Comparison of ENCODE assay signal across 14 mouse cellular contexts in genomic region chr14:20162686-20163085, GRCm38 (mm10). TPM values are rescaled to one million over a fixed set of nuclear protein-coding genes. Genes with fewer than 3 reads are reported as not detected.
DNase-seq lines count a peak whose midpoint lies in the region; ATAC-seq and TF ChIP-seq lines count a peak whose summit lies in the region.
"Had no signal": no experiment of that assay in that cellular context is flagged by ENCODE, and none has a peak within 500 bp of the region (broad histone marks: within the 10 kb centered on the region; RNA-seq: fewer than 3 reads in every experiment).

No protein-coding gene starts in this region.

- DNase-seq in adrenal gland, adult 2 months, result peak; percentile 25
- no peak for DNase-seq in adrenal gland, adult 8-10 months
- peak; percentile 66 for DNase-seq in kidney, adult 11 months
- peak; percentile 16 to 43 for DNase-seq in gastrocnemius, adult 8-10 months (ENCODE audit: low spot score in 2 of 2)
- DNase-seq in liver, postnatal 0 days, result peak; percentile 24
- no peak for DNase-seq in cerebellum, adult 9-10 months
- DNase-seq in ovary, postnatal 36 days (ENCODE audit: low spot score), result no peak
- DNase-seq: cerebellum, postnatal 36 days had no signal

- H3K9me3 ChIP-seq in kidney, embryonic 14.5 days (ENCODE audit: control insufficient read depth, low read length), result no peaks in the 10 kb centered on the region
- no peaks in the 10 kb centered on the region for H3K9me3 ChIP-seq in liver, postnatal 0 days (ENCODE audit: low read length)
- H3K9me3 ChIP-seq: limb, embryonic 12.5 days; megakaryocyte, embryonic 14.5 days had no signal

- peaks cover 50% of the 10 kb centered on the region for H3K4me1 ChIP-seq in kidney, embryonic 14.5 days (ENCODE audit: control insufficient read depth, insufficient read depth, low read length)
- peaks cover 38% of the 10 kb centered on the region for H3K4me1 ChIP-seq in liver, postnatal 0 days (ENCODE audit: insufficient read depth)

- no peak overlapping the region for H3K4me3 ChIP-seq in kidney, embryonic 14.5 days (ENCODE audit: low read length)
- no peak overlapping the region for H3K4me3 ChIP-seq in liver, postnatal 0 days (ENCODE audit: low read depth, low read length)
- H3K4me3 ChIP-seq: erythroblast, embryonic 14.5 days; layer of hippocampus, adult 2 months; limb, embryonic 12.5 days; megakaryocyte, embryonic 14.5 days had no signal

- H3K27ac ChIP-seq in kidney, embryonic 14.5 days (ENCODE audit: low read depth, low read length), result no peak overlapping the region
- H3K27ac ChIP-seq in liver, postnatal 0 days (ENCODE audit: low read depth), result peak overlapping the region; percentile 87
- H3K27ac ChIP-seq: layer of hippocampus, adult 2 months had no signal

- H3K27me3 ChIP-seq in kidney, embryonic 14.5 days (ENCODE audit: control insufficient read depth, insufficient read depth, low read length), result no peaks in the 10 kb centered on the region
- no peaks in the 10 kb centered on the region for H3K27me3 ChIP-seq in liver, postnatal 0 days (ENCODE audit: insufficient read depth, low read length)
- H3K27me3 ChIP-seq: limb, embryonic 12.5 days; megakaryocyte, embryonic 14.5 days had no signal

- no peak for ATAC-seq in kidney, embryonic 14.5 days (ENCODE audit: low FRiP score, low TSS enrichment)
- ATAC-seq in liver, postnatal 0 days, result peak; percentile 76
- ATAC-seq: activated CD4-positive, CD25-positive, alpha-beta regulatory T cell, adult 4 months had no signal

- no peak for TF ChIP-seq CTCF in liver, postnatal 0 days (IDR thresholded peaks at IDR 0.05; ENCODE audit: low read depth)

- H3K36me3 ChIP-seq in kidney, embryonic 14.5 days (ENCODE audit: control insufficient read depth, insufficient read depth, low read length), result no peaks in the 10 kb centered on the region
- no peaks in the 10 kb centered on the region; the same call in none of the 2 replicates for H3K36me3 ChIP-seq in liver, postnatal 0 days (replicated peaks; ENCODE audit: insufficient read depth, low read length)
- H3K36me3 ChIP-seq: limb, embryonic 12.5 days had no signal

- no peak overlapping the region for H3K4me2 ChIP-seq in kidney, embryonic 14.5 days (replicated peaks; ENCODE audit: low read depth, low read length)
- peak overlapping the region; percentile 30; the same call in 1 of the 2 replicates for H3K4me2 ChIP-seq in liver, postnatal 0 days (ENCODE audit: low read depth, low read length)
- H3K4me2 ChIP-seq: limb, embryonic 12.5 days had no signal

- no peak for TF ChIP-seq EP300 in liver, postnatal 0 days (IDR thresholded peaks at IDR 0.05; ENCODE audit: low read depth)

- no peak overlapping the region for H3K9ac ChIP-seq in kidney, embryonic 14.5 days (ENCODE audit: low read depth, low read length)
- H3K9ac ChIP-seq in liver, postnatal 0 days (replicated peaks), result no peak overlapping the region
- H3K9ac ChIP-seq: limb, embryonic 12.5 days had no signal

- 66% methylated on average over 6 of the region's 6 CpGs for WGBS in kidney, embryonic 14.5 days
- WGBS in liver, postnatal 0 days (ENCODE audit: insufficient replicate concordance), result 53% methylated on average over 6 of the region's 6 CpGs

RNA-seq across cellular contexts. Expression of gene Kcnk5, which starts 18.9 kb away (rescaled TPM):
- 1 to 10 TPM; 8.6 to 9.5 TPM for total RNA-seq in adrenal gland, adult 2 months (2021)
- polyA plus RNA-seq in adrenal gland, adult 2 months (2012; rRNA removed), result 6.4 and 9.8 TPM in 2 replicates
- total RNA-seq in adrenal gland, adult 8-10 months (2022), result 10 to 100 TPM in 1 of 4 experiments, 1 to 10 TPM in 3; 6.4 to 22.9 (median 7.2) TPM
- 4.7 and 12.2 TPM in 2 replicates for polyA plus RNA-seq in kidney, embryonic 14.5 days (2014; fragmentation: Nextera tagmentation; extraction: Ambion mirVana)
- 1 to 10 TPM in 1 of 4 experiments, under 1 TPM in 3; 0.36 to 1.1 (median 0.61) TPM for total RNA-seq in gastrocnemius, adult 8-10 months (2022)
- polyA plus RNA-seq in liver, postnatal 0 days (2015; fragmentation: Nextera tagmentation; extraction: Ambion mirVana), result 4.5 and 5.1 TPM in 2 replicates

RNA-seq across cellular contexts. Expression of gene Saysd1, which starts 24.4 kb away (rescaled TPM):
- total RNA-seq in adrenal gland, adult 2 months (2021), result 1 to 10 TPM; 6.2 to 7.0 TPM
- polyA plus RNA-seq in adrenal gland, adult 2 months (2012; rRNA removed), result 8.5 and 9.8 TPM in 2 replicates
- total RNA-seq in adrenal gland, adult 8-10 months (2022), result 1 to 10 TPM; 7.8 to 9.4 (median 9.1) TPM
- 11.2 and 13.7 TPM in 2 replicates for polyA plus RNA-seq in kidney, embryonic 14.5 days (2014; fragmentation: Nextera tagmentation; extraction: Ambion mirVana)
- total RNA-seq in gastrocnemius, adult 8-10 months (2022), result 1 to 10 TPM; 2.8 to 3.9 (median 3.1) TPM
- 9.6 and 11.0 TPM in 2 replicates for polyA plus RNA-seq in liver, postnatal 0 days (2015; fragmentation: Nextera tagmentation; extraction: Ambion mirVana)

Comparison
In these comparisons a context has a peak if more than half of its experiments do, and no peak if none do; other contexts are left out.
1. DNase-seq: peak in adrenal gland, adult 2 months (single experiment), kidney, adult 11 months (single experiment), gastrocnemius, adult 8-10 months (2 of 2) and liver, postnatal 0 days (single experiment); none in adrenal gland, adult 8-10 months (single experiment), cerebellum, adult 9-10 months (single experiment) and ovary, postnatal 36 days (single experiment).